In the genomic region with DNA sequence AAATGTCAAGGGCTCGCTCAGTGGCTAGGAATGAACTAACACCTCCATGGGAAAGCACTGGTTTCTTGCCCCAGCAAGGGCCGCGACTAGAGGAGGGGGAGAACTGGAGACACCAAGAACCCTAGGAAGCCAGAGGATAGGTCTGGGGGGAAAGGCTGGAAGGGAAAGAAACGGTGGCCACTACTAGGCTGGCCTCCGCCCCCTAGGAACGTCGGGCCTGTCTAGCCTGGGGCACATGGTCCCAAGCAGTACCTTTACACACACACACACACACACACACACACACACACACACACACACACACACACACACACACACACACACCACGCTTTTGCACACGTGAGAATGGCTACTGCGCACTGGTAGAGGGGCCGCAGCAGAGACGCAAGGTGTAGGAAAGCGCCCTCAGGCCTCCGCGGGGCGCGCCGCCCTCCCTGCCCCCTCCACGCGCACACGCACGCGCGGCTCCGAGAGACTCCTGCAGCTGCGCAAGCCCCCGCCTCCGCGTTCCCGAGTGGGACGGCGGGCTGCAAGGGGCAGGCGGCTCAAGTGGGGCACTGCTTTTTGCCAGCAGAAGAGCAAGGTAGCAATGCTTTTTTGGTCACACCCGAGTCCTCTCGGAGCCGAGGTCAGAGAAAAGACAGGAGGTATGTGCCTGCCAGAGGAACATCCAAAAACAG, we compare ENCODE assay signal across 8 mouse cellular contexts.
A peak's percentile ranks its signal among the peaks of the same experiment; 100 is the strongest.
DNase-seq lines count a peak whose midpoint lies in the region; ATAC-seq and TF ChIP-seq lines count a peak whose summit lies in the region.

No protein-coding gene starts in this region.

- H3K4me3 ChIP-seq in gastrocnemius, adult 2 months: peak overlapping the region; percentile 79
- H3K4me3 ChIP-seq in brown adipose tissue, adult 24 weeks (ENCODE audit: insufficient read depth, low read depth, low read length): peak overlapping the region; percentile 61
- H3K4me3 ChIP-seq in forebrain, postnatal 0 days (ENCODE audit: low read depth, low read length): peak overlapping the region; percentile 48
- H3K4me3 ChIP-seq in hindbrain, embryonic 16.5 days (ENCODE audit: low read length): peak overlapping the region; percentile 67
- H3K4me3 ChIP-seq in limb, embryonic 12.5 days (replicated peaks): peak overlapping the region; percentile 55
- peak overlapping the region; percentile 56 for H3K4me3 ChIP-seq in olfactory bulb, adult 2 months (ENCODE audit: insufficient read depth, low read depth, low read length)

- H3K9me3 ChIP-seq in forebrain, postnatal 0 days (ENCODE audit: low read length): no peaks in the 10 kb centered on the region
- H3K9me3 ChIP-seq in hindbrain, embryonic 16.5 days (ENCODE audit: control insufficient read depth, low read length): no peaks in the 10 kb centered on the region
- no peaks in the 10 kb centered on the region for H3K9me3 ChIP-seq in limb, embryonic 12.5 days

- H3K27me3 ChIP-seq in forebrain, postnatal 0 days (ENCODE audit: insufficient read depth, low read length): peaks cover 11% of the 10 kb centered on the region; the same call in 1 of the 2 replicates
- H3K27me3 ChIP-seq in hindbrain, embryonic 16.5 days (replicated peaks; ENCODE audit: control insufficient read depth, insufficient read depth, low read length): no peaks in the 10 kb centered on the region
- H3K27me3 ChIP-seq in limb, embryonic 12.5 days: peaks cover 17% of the 10 kb centered on the region

- 1% methylated on average over 36 of the region's 36 CpGs for WGBS in forebrain, postnatal 0 days
- WGBS in hindbrain, embryonic 16.5 days: under 1% methylated on average over 32 of the region's 36 CpGs
- WGBS in limb, embryonic 12.5 days: under 1% methylated on average over 31 of the region's 36 CpGs
- 1% methylated on average over 33 of the region's 36 CpGs for WGBS in olfactory bulb, adult 2 months

- TF ChIP-seq POLR2A in olfactory bulb, adult 2 months (IDR thresholded peaks at IDR 0.05; ENCODE audit: insufficient read depth, low read depth, low read length): no peak; the same call in 1 of the 2 replicates

- H3K9ac ChIP-seq in forebrain, postnatal 0 days: peak overlapping the region; percentile 51
- peak overlapping the region; percentile 75 for H3K9ac ChIP-seq in hindbrain, embryonic 16.5 days (ENCODE audit: low read depth, low read length)
- H3K9ac ChIP-seq in limb, embryonic 12.5 days (replicated peaks): peak overlapping the region; percentile 62

- no peaks in the 10 kb centered on the region for H3K36me3 ChIP-seq in forebrain, postnatal 0 days (ENCODE audit: insufficient read depth)
- no peaks in the 10 kb centered on the region for H3K36me3 ChIP-seq in hindbrain, embryonic 16.5 days (ENCODE audit: control insufficient read depth, insufficient read depth, low read length)
- H3K36me3 ChIP-seq in limb, embryonic 12.5 days: no peaks in the 10 kb centered on the region

- H3K27ac ChIP-seq in gastrocnemius, adult 2 months: peak overlapping the region; percentile 89
- no peak overlapping the region for H3K27ac ChIP-seq in brown adipose tissue, adult 24 weeks (replicated peaks; ENCODE audit: low read depth, low read length)
- H3K27ac ChIP-seq in forebrain, postnatal 0 days (ENCODE audit: low read depth, low read length): peak overlapping the region; percentile 41
- H3K27ac ChIP-seq in hindbrain, embryonic 16.5 days (ENCODE audit: low read depth, low read length): peak overlapping the region; percentile 81
- H3K27ac ChIP-seq in limb, embryonic 12.5 days: peak overlapping the region; percentile 85
- H3K27ac ChIP-seq in olfactory bulb, adult 2 months (ENCODE audit: insufficient read depth, low read depth, low read length): no peak overlapping the region

- peaks cover 11% of the 10 kb centered on the region; the same call in 1 of the 2 replicates for H3K4me1 ChIP-seq in brown adipose tissue, adult 24 weeks (ENCODE audit: control insufficient read depth, insufficient read depth, insufficient read length, low read length)
- H3K4me1 ChIP-seq in forebrain, postnatal 0 days (ENCODE audit: insufficient read depth): peaks cover 10% of the 10 kb centered on the region
- peaks cover 24% of the 10 kb centered on the region for H3K4me1 ChIP-seq in hindbrain, embryonic 16.5 days (ENCODE audit: control insufficient read depth, insufficient read depth, low read depth, low read length)
- H3K4me1 ChIP-seq in limb, embryonic 12.5 days (replicated peaks): peaks cover 78% of the 10 kb centered on the region
- H3K4me1 ChIP-seq in olfactory bulb, adult 2 months (ENCODE audit: control insufficient read depth, insufficient read depth, low read length): peaks cover 34% of the 10 kb centered on the region

- peak; percentile 76 for ATAC-seq in forebrain, postnatal 0 days
- ATAC-seq in hindbrain, embryonic 16.5 days: peak; percentile 62
- peak; percentile 49 for ATAC-seq in limb, embryonic 12.5 days (ENCODE audit: insufficient number of reproducible peaks, insufficient read depth, low FRiP score, low TSS enrichment, low read depth)
- no peak for ATAC-seq in erythroblast, adult 5-6 weeks (replicated peaks; ENCODE audit: low FRiP score, poor library complexity, severe bottlenecking)

- peak overlapping the region; percentile 70 for H3K4me2 ChIP-seq in forebrain, postnatal 0 days (ENCODE audit: low read depth)
- peak overlapping the region; percentile 90 for H3K4me2 ChIP-seq in hindbrain, embryonic 16.5 days (ENCODE audit: low read length)
- H3K4me2 ChIP-seq in limb, embryonic 12.5 days: peak overlapping the region; percentile 98

- TF ChIP-seq CTCF in gastrocnemius, adult 2 months (IDR thresholded peaks at IDR 0.05): no peak
- TF ChIP-seq CTCF in forebrain, postnatal 0 days (IDR thresholded peaks at IDR 0.05; ENCODE audit: low read depth): no peak
- no peak for TF ChIP-seq CTCF in olfactory bulb, adult 2 months (IDR thresholded peaks at IDR 0.05; ENCODE audit: insufficient read depth, low read depth, low read length)

- peak; percentile 60 for DNase-seq in gastrocnemius, adult 2 months
- no peak for DNase-seq in gastrocnemius, adult 18-20 months (ENCODE audit: low spot score)
- peak; percentile 82 for DNase-seq in forebrain, postnatal 0 days

- intact Hi-C loops in gastrocnemius, adult 2 months (cut with DNase I): no loop called here

Comparison
In these comparisons a context has a peak if more than half of its experiments do, and no peak if none do; other contexts are left out.
1. H3K27ac ChIP-seq: peak in gastrocnemius, adult 2 months (single experiment), forebrain, postnatal 0 days (single experiment), hindbrain, embryonic 16.5 days (single experiment) and limb, embryonic 12.5 days (single experiment); none in brown adipose tissue, adult 24 weeks (single experiment) and olfactory bulb, adult 2 months (single experiment).
2. Peak in every context shown above with its lines, with median percentiles within 50 percentile points of each other: H3K4me3 ChIP-seq, H3K4me2 ChIP-seq and H3K9ac ChIP-seq.